Mouse (Mus musculus): ENCODE measurements around the gene Clec4b1. TPM values are rescaled to one million over a fixed set of nuclear protein-coding genes. Genes with fewer than 3 reads are reported as not detected.
"Not testable (repeated sequence)": the region's sequence is repeated elsewhere in the genome, so short reads cannot be mapped to it uniquely, and the experiment has no call there.

Gene Clec4b1
- polyA plus RNA-seq (2014; fragmentation: Nextera tagmentation; extraction: Ambion mirVana): not detected in 2 replicates

GRCm38 (mm10) chr6:123049742-123050372, at the start of gene Clec4b1:
TSS of gene Clec4b1 (plus strand) at chr6:123049962.
- 61% methylated on average over 2 of the region's 2 CpGs for WGBS
- Histone ChIP-seq H3K9ac (ENCODE audit: low read length) (no peak within 1 kb of the TSS), H3K27me3 (ENCODE audit: control insufficient read depth, insufficient read depth, low read length) (no peaks in the 10 kb centered on the region), H3K4me2 (ENCODE audit: low read length) (no peak within 1 kb of the TSS), H3K27ac (replicated peaks in 1 of 2; ENCODE audit: control insufficient read depth in 1 of 2, insufficient read depth in 1 of 2, low read depth in 2 of 2, low read length in 2 of 2) (no peak within 1 kb of the TSS), H3K4me1 (ENCODE audit: control insufficient read depth in 2 of 2, insufficient read depth in 2 of 2, low read length in 2 of 2) (no peaks in the 10 kb centered on the region), H3K9me3 (ENCODE audit: control insufficient read depth, low read length) (0 out of 2 replicates have a peak, but pooled peaks cover 7% of the 10 kb centered on the region), H3K4me3 (ENCODE audit: control insufficient read depth in 1 of 2, insufficient read depth in 1 of 2, low read depth in 1 of 2, low read length in 2 of 2) (no peak within 1 kb of the TSS), H3K36me3 (ENCODE audit: control insufficient read depth, insufficient read depth, low read length) (no peaks in the 10 kb centered on the region)
- ATAC-seq (ENCODE audit: insufficient number of reproducible peaks, insufficient read depth, low FRiP score, low read depth): no peak

- not testable (repeated sequence) for H3K36me3 ChIP-seq (ENCODE audit: control insufficient read depth, insufficient read depth, low read length); H3K27me3 ChIP-seq (ENCODE audit: control insufficient read depth, insufficient read depth, low read length); H3K4me1 ChIP-seq (ENCODE audit: control insufficient read depth in 2 of 2, insufficient read depth in 2 of 2, low read length in 2 of 2); H3K27ac ChIP-seq (replicated peaks in 1 of 2; ENCODE audit: control insufficient read depth in 1 of 2, insufficient read depth in 1 of 2, low read depth in 2 of 2, low read length in 2 of 2); H3K4me2 ChIP-seq (ENCODE audit: low read length); ATAC-seq (ENCODE audit: insufficient number of reproducible peaks, insufficient read depth, low FRiP score, low read depth); H3K9ac ChIP-seq (ENCODE audit: low read length); H3K4me3 ChIP-seq (ENCODE audit: control insufficient read depth in 1 of 2, insufficient read depth in 1 of 2, low read depth in 1 of 2, low read length in 2 of 2); H3K9me3 ChIP-seq (ENCODE audit: control insufficient read depth, low read length)
- WGBS: 65% methylated on average over 2 of the region's 2 CpGs
Measured at GRCm38 (mm10) chr6:123004696-123005095, 45.1 kb upstream of the Clec4b1 start.

GRCm38 (mm10) chr6:123005591-123005990, 44.2 kb upstream of the Clec4b1 start:
- Histone ChIP-seq H3K4me1 (ENCODE audit: control insufficient read depth in 2 of 2, insufficient read depth in 2 of 2, low read length in 2 of 2) (no peaks in the 10 kb centered on the region), H3K9ac (ENCODE audit: low read length) (no peak overlapping the region), H3K27ac (replicated peaks in 1 of 2; ENCODE audit: control insufficient read depth in 1 of 2, insufficient read depth in 1 of 2, low read depth in 2 of 2, low read length in 2 of 2) (no peak overlapping the region), H3K36me3 (ENCODE audit: control insufficient read depth, insufficient read depth, low read length) (no peaks in the 10 kb centered on the region), H3K9me3 (ENCODE audit: control insufficient read depth, low read length) (no peaks in the 10 kb centered on the region), H3K27me3 (ENCODE audit: control insufficient read depth, insufficient read depth, low read length) (no peaks in the 10 kb centered on the region), H3K4me2 (ENCODE audit: low read length) (no peak overlapping the region), H3K4me3 (ENCODE audit: control insufficient read depth in 1 of 2, insufficient read depth in 1 of 2, low read depth in 1 of 2, low read length in 2 of 2) (no peak overlapping the region)
- WGBS: 62% methylated on average over 1 of the region's 1 CpGs
- no peak for ATAC-seq (ENCODE audit: insufficient number of reproducible peaks, insufficient read depth, low FRiP score, low read depth)

GRCm38 (mm10) chr6:123095125-123095843, 45.5 kb downstream of the Clec4b1 start:
- Histone ChIP-seq H3K9me3 (ENCODE audit: control insufficient read depth, low read length) (no peaks in the 10 kb centered on the region), H3K4me2 (ENCODE audit: low read length) (no peak overlapping the region), H3K36me3 (ENCODE audit: control insufficient read depth, insufficient read depth, low read length) (no peaks in the 10 kb centered on the region), H3K9ac (ENCODE audit: low read length) (no peak overlapping the region), H3K27ac (replicated peaks in 1 of 2; ENCODE audit: control insufficient read depth in 1 of 2, insufficient read depth in 1 of 2, low read depth in 2 of 2, low read length in 2 of 2) (no peak overlapping the region), H3K4me3 (ENCODE audit: control insufficient read depth in 1 of 2, insufficient read depth in 1 of 2, low read depth in 1 of 2, low read length in 2 of 2) (no peak overlapping the region), H3K4me1 (ENCODE audit: control insufficient read depth in 2 of 2, insufficient read depth in 2 of 2, low read length in 2 of 2) (no peaks in the 10 kb centered on the region), H3K27me3 (ENCODE audit: control insufficient read depth, insufficient read depth, low read length) (no peaks in the 10 kb centered on the region)
- WGBS: 84% methylated on average over 4 of the region's 4 CpGs
- ATAC-seq (ENCODE audit: insufficient number of reproducible peaks, insufficient read depth, low FRiP score, low read depth): no peak

GRCm38 (mm10) chr6:123106128-123106527, 56.4 kb downstream of the Clec4b1 start, which contains the start of gene Clec4a2:
TSS of gene Clec4a2 (plus strand) at chr6:123106428.
- H3K9ac ChIP-seq (ENCODE audit: low read length); H3K27me3 ChIP-seq (ENCODE audit: control insufficient read depth, insufficient read depth, low read length); H3K9me3 ChIP-seq (ENCODE audit: control insufficient read depth, low read length); H3K4me3 ChIP-seq (ENCODE audit: control insufficient read depth in 1 of 2, insufficient read depth in 1 of 2, low read depth in 1 of 2, low read length in 2 of 2); ATAC-seq (ENCODE audit: insufficient number of reproducible peaks, insufficient read depth, low FRiP score, low read depth); H3K27ac ChIP-seq (replicated peaks in 1 of 2; ENCODE audit: control insufficient read depth in 1 of 2, insufficient read depth in 1 of 2, low read depth in 2 of 2, low read length in 2 of 2); H3K36me3 ChIP-seq (ENCODE audit: control insufficient read depth, insufficient read depth, low read length); H3K4me2 ChIP-seq (ENCODE audit: low read length); H3K4me1 ChIP-seq (ENCODE audit: control insufficient read depth in 2 of 2, insufficient read depth in 2 of 2, low read length in 2 of 2): not testable (repeated sequence)
- 58% methylated on average over 1 of the region's 1 CpGs for WGBS

Other genes with a start within 250 kb of the Clec4b1 start
- 10.3 and 10.7 TPM in 2 replicates for gene Slc2a3, start 248.3 kb upstream of the Clec4b1 start, polyA plus RNA-seq (2014; fragmentation: Nextera tagmentation; extraction: Ambion mirVana)
- 7.8 and 7.9 TPM in 2 replicates for gene Foxj2, start 230.0 kb upstream of the Clec4b1 start, polyA plus RNA-seq (2014; fragmentation: Nextera tagmentation; extraction: Ambion mirVana)
- 3.1 and 4.2 TPM in 2 replicates for gene C3ar1, start 193.8 kb upstream of the Clec4b1 start, polyA plus RNA-seq (2014; fragmentation: Nextera tagmentation; extraction: Ambion mirVana)
- 54.8 and 55.0 TPM in 2 replicates for gene Necap1, start 175.5 kb upstream of the Clec4b1 start, polyA plus RNA-seq (2014; fragmentation: Nextera tagmentation; extraction: Ambion mirVana)
- 2.1 and 2.3 TPM in 2 replicates for gene Clec4a1, start 128.1 kb upstream of the Clec4b1 start, polyA plus RNA-seq (2014; fragmentation: Nextera tagmentation; extraction: Ambion mirVana)
- 2.1 and 3.7 TPM in 2 replicates for gene Clec4a3, start 97.4 kb upstream of the Clec4b1 start, polyA plus RNA-seq (2014; fragmentation: Nextera tagmentation; extraction: Ambion mirVana)
- not detected in 2 replicates for gene Clec4a4, start 59.6 kb upstream of the Clec4b1 start, polyA plus RNA-seq (2014; fragmentation: Nextera tagmentation; extraction: Ambion mirVana)
- 2.4 TPM in 2 replicates for gene Clec4a2, start 56.5 kb downstream of the Clec4b1 start, polyA plus RNA-seq (2014; fragmentation: Nextera tagmentation; extraction: Ambion mirVana)
- not detected in 2 replicates for gene Clec4b2, start 122.9 kb downstream of the Clec4b1 start, polyA plus RNA-seq (2014; fragmentation: Nextera tagmentation; extraction: Ambion mirVana)
- 3.8 and 5.7 TPM in 2 replicates for gene Clec4n, start 179.9 kb downstream of the Clec4b1 start, polyA plus RNA-seq (2014; fragmentation: Nextera tagmentation; extraction: Ambion mirVana)
- gene Clec4d, start 212.1 kb downstream of the Clec4b1 start, polyA plus RNA-seq (2014; fragmentation: Nextera tagmentation; extraction: Ambion mirVana): 0.75 TPM in 1 of 2 replicates, not detected in the other
- gene Clec4e, start 239.9 kb downstream of the Clec4b1 start, polyA plus RNA-seq (2014; fragmentation: Nextera tagmentation; extraction: Ambion mirVana): 0.08 and 0.16 TPM in 2 replicates

Measured in heart, embryonic 14.5 days (tissue).